Mouse (Mus musculus) urinary bladder, postnatal 10 days (tissue): ENCODE results near the gene Taf13.
A peak's percentile ranks its signal among the peaks of the same experiment; 100 is the strongest.
"Not testable (repeated sequence)": the region's sequence is repeated elsewhere in the genome, so short reads cannot be mapped to it uniquely, and the experiment has no call there.

Source experiments
- DNase-seq: peaks from one replicate; pipeline ENCODE4 v3.0.0; 2022; ENCODE audit warnings: low spot score

Taf13 gene

DNA sequence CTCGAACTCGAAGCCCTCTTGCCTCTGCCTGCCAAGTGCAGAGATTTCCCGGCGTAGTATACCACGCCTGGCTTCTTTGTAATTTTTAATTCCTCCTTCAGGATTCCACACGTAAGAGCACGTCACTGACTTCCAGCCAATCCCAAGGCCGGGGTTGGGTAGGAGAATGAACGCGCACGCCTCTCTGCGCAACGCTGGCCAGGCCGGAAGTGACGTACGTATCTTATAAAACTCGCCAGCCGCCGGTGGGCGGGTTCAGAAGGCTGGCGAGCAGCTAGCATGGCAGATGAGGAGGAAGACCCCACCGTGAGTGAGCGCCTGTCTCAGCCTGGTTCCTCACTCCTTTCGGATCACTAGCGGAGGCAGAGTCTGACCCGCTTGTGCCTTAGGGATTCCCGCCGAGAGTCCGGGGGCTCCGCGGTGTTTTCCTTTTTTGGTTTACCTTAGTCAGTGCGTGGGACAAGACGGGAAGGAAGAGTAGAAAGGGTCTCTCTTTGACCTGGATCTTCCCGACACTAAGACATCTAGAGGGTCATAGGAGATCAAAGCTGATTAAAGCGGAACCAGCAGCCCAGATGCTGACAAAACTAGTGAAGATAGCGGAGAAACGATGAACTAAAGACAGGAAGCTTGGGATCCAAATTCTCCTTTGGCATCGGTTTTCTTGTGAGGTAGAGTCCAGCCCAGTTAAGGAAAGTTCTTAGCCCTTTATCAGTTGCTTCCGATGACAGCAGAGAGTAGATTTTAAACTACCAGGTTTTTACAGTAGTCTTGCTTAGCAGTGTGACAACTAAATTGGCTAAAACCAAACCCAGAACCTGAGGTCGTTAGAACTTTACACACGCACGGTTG is at the start of gene Taf13:
Gene Taf13, plus strand, starts transcription at position 256 of the 852 bp plus-strand sequence.
- DNase-seq, result peak; percentile 91

GRCm38 (mm10) chr3:108523415-108523814 is 48.1 kb upstream of the Taf13 start:
- no peak for DNase-seq

DNA sequence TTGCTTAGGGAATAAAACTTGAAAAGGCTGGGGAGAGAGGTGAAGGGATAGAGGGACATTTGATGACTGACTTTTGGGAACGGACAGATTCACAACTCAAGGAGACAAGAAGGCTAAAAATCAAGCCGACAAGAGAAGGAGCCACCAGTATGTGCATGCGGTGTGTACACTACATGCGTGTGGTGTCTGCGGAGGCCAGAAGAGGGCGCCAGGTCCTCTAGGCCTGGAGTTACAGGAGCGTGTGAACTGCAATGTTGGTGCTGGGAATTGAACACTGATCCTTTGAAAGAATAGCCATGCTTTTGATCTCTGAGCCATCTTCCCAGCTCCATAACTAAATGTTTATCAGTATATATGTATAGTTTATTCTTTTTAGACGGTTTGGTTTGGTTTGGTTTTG is 43.0 kb upstream of the Taf13 start:
- DNase-seq, result no peak

GRCm38 (mm10) chr3:108533114-108533885 is 38.2 kb upstream of the Taf13 start:
- DNase-seq, result no peak

GRCm38 (mm10) chr3:108533951-108534350 is 37.5 kb upstream of the Taf13 start, which contains the start of gene 1700013F07Rik:
Gene 1700013F07Rik (plus strand): TSS chr3:108534150.
- DNase-seq, result no peak

GRCm38 (mm10) chr3:108535896-108536516 is 35.5 kb upstream of the Taf13 start:
- no peak for DNase-seq

GRCm38 (mm10) chr3:108536517-108537260 is 34.8 kb upstream of the Taf13 start, which contains the start of gene 5330417C22Rik:
Gene 5330417C22Rik (minus strand): TSS chr3:108536536.
- DNase-seq, result no peak

DNA sequence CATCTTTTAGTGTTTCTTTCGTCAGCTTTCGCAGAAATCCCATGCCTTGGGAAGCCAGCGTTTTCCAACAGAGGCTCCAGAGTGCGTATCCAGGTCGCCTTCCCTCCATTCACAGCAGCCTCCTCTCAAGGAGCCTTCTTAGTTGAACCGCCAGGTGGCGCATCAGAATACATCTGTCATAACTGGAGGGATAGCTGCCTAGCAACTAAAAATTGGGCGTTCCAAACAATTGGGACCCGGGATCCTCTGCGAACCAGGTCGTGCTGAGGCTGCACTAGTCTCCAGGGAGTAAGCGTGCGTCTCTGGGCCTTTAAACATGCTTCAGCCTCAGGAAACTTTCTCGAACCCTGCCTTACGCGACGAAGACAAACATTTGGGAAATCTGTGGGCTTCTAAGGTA is 34.2 kb upstream of the Taf13 start:
- peak; percentile 38 for DNase-seq

DNA sequence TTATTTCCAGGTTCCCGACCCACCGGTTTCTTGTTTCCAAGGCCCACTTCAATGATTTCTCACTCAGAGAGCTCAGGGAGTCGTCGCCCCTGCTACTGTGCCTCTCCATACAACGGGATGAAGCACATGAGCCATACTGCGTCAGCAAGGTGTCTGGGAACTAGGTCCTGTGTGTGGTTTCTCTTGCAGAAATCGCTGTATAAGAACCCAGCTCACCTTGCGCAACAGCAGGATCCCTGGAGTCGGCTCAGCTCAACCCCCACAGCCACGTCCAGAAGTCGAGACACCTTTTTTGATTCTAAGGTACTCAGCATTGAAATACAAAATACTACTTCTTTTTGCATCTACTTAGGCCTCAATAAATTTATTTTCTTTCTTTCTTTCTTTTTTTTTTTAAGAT is 29.2 kb upstream of the Taf13 start:
- DNase-seq, result no peak

DNA sequence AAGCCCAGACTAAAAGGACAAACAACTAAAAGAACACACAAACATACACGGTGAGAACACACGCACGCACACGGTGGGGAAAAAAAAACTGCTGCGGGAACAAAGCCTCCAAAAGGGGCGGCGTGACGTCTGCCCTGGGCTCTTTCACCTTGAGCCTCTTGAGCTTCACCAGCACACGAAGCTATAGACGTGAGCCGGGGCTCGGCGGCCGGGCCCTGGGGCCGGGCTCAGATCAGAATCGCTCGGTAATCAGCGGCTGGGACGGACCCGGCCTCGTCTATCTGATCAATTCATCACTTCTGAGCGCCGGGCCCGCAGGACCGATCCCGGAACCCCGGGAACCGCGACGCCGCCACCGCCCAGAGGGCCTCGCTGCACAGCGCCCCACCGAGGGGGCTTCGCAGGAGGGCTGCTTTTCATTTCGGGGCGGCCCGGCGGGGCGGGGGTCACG is 17.4 kb upstream of the Taf13 start:
- DNase-seq, result no peak

GRCm38 (mm10) chr3:108554587-108555312 is 16.7 kb upstream of the Taf13 start:
- DNase-seq, result peak; percentile 69

DNA sequence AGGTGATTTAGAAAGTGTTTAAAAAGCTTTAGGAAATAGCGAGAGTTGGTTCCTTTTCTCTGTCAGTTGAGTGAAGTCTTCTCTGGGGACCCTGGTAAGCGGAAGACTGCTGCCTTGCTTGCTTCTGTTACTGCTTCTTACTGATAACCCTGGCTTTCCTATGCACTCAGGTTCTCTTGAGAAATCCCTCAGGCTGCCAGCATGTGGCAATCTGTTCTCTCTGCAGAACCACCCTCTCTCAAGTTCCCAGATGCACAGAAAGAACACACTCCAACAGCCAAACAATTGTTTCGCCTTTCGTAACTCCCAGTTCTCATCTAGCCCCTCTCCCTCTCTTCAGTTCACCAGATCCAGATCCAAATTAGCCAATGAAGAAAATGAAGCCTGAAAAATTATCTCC is 13.6 kb upstream of the Taf13 start:
- no peak for DNase-seq

- DNase-seq, result peak; percentile 85
These were observed 9.3 kb upstream of the Taf13 start, which contains the start of gene Tmem167b for GRCm38 (mm10) chr3:108562133-108562730. Gene Tmem167b (minus strand): TSS chr3:108562466.

DNA sequence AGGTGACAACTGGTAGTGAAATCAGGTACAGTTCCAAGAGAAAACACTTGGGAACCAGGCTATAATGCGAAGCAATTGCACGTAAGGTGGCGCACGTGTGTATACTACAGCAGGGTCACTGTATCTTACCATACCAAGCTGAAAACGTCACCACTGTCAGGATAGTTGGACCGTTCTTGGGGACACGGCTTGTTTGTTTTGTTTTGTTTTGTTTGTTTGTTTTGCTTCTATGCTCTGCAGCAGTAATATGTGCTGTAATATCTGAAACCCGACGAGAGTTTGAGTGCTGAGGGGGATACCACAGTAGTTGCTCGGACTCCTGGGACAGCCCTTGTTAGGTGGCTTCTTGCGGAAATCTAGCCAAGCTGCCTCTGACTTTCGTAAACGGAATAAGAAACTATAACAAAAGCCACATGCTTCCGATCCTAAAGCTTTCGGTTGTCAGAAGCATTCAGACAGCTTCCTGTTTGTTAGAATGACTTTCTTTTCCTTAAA is 8.7 kb upstream of the Taf13 start:
- no peak for DNase-seq

- DNase-seq, result no peak
These were observed 8.2 kb upstream of the Taf13 start for GRCm38 (mm10) chr3:108563309-108563708.

GRCm38 (mm10) chr3:108567990-108568877 is 3.3 kb upstream of the Taf13 start:
- DNase-seq, result no peak

DNA sequence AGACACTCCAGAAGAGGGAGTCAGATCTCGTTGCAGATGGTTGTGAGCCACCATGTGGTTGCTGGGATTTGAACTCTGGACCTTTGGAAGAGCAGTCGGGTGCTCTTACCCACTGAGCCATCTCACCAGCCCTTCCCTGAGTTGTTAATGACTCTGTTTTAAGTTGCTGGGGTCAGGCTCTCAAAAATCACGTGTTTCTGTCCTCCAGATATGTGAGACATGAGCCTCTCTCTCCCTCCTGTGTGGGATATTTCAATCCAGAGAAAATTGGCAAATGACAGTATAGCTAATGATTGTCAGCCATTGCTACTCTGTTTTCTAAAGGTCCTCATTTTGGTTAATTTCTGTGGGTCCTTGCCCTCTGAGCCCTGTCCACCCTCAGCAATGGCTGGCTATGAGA is 1.9 kb upstream of the Taf13 start:
- not testable (repeated sequence) for DNase-seq

- no peak for DNase-seq
These were observed 685 bp upstream of the Taf13 start for GRCm38 (mm10) chr3:108570813-108571212.

DNA sequence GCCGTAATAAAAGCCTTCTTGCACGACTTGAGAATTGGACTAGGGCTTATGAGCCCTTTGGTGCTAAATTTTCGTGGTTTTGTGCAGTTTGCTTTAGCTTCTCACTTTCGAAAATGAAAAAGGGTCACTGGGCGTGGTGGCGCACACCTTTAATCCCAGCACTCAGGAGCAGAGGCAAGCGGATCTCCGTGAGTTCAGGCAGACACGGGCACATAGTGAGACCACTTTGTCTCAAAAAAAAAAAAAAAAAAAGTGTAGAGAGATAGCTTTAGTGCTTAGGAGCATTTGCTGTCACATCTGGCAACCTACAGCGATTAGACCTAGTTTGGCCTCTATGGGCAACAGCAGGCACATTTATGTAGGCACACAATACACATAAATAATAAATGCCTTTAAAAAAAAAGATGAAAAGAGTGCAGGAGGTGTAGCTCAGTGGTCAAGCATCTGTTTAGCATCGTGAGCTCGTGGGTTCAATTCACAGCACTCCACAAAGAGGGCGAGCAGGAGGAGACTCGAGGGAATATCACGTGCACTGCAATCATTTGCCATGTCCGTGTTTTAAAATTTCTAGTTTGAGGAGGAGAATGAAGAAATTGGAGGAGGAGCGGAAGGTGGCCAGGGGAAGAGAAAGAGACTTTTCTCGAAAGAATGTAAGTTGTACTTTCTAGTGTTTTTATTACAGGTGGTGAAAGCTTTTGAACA is 962 bp downstream of the Taf13 start:
- no peak for DNase-seq
